Mouse (Mus musculus): ENCODE data around the gene Keap1.
A peak's percentile ranks its signal among the peaks of the same experiment; 100 is the strongest.
"Not testable (repeated sequence)": the region's sequence is repeated elsewhere in the genome, so short reads cannot be mapped to it uniquely, and the experiment has no call there.

Keap1 gene

GRCm38 (mm10) chr9:21195736-21196505, 43.2 kb downstream of the Keap1 start:
- DNase-seq (ENCODE audit: low spot score): not testable (repeated sequence)

- no peak for DNase-seq (ENCODE audit: low spot score)
Measured at GRCm38 (mm10) chr9:21194787-21195493, 44.2 kb downstream of the Keap1 start.

- no peak for DNase-seq (ENCODE audit: low spot score)
Measured at GRCm38 (mm10) chr9:21193786-21194185, 45.4 kb downstream of the Keap1 start.

GRCm38 (mm10) chr9:21190670-21191069, 48.5 kb downstream of the Keap1 start:
- no peak for DNase-seq (ENCODE audit: low spot score)

- no peak for DNase-seq (ENCODE audit: low spot score)
Measured at GRCm38 (mm10) chr9:21189905-21190304, 49.3 kb downstream of the Keap1 start.

GRCm38 (mm10) chr9:21185436-21185835, 53.7 kb downstream of the Keap1 start:
- no peak for DNase-seq (ENCODE audit: low spot score)

GRCm38 (mm10) chr9:21184733-21185132, 54.4 kb downstream of the Keap1 start:
- no peak for DNase-seq (ENCODE audit: low spot score)

- peak; percentile 55 for DNase-seq (ENCODE audit: low spot score)
Measured at GRCm38 (mm10) chr9:21183905-21184413, 55.2 kb downstream of the Keap1 start.

GRCm38 (mm10) chr9:21183421-21183820, 55.7 kb downstream of the Keap1 start:
- DNase-seq (ENCODE audit: low spot score): no peak

- DNase-seq (ENCODE audit: low spot score): no peak
Measured at GRCm38 (mm10) chr9:21181421-21182220, 57.5 kb downstream of the Keap1 start.

- no peak for DNase-seq (ENCODE audit: low spot score)
Measured at GRCm38 (mm10) chr9:21180841-21181240, 58.3 kb downstream of the Keap1 start.

GRCm38 (mm10) chr9:21180402-21180801, 58.8 kb downstream of the Keap1 start:
- DNase-seq (ENCODE audit: low spot score): no peak

All from spleen, adult 12 weeks (tissue).